Mouse (Mus musculus): ENCODE measurements around the gene Thra. TPM values are rescaled to one million over a fixed set of nuclear protein-coding genes. Genes with fewer than 3 reads are reported as not detected.

Thra gene
- polyA plus RNA-seq, 1 experiment from 2014 or later, result 6.1 TPM

DNA sequence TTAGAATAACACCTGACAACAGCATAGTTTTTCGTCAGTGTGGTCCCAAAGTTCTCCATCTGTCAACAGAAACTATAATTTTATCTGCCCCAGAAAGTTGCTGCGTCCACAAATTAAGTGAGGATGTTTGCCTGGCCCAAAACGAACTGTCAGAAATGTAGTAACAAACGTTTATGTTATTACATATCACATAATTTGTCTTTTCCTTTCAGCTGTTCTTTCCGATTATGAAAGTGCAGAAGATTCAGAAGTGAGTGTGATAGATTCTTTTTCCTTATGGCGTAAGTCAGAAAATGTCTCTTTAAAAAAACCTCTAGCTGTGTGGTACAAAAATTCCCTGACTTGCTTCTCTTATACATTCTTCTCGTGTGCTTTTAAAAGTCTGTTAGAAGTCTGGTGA lies 70.2 kb downstream of the Thra start:
- Histone ChIP-seq H3K4me1 (ENCODE audit: insufficient read depth) (peaks cover 14% of the 10 kb centered on the region), H3K27ac (ENCODE audit: low read depth) (peak overlapping the region; percentile 99), H3K9ac (replicated peaks) (peak overlapping the region; percentile 96), H3K9me3 (ENCODE audit: low read length) (no peaks in the 10 kb centered on the region), H3K4me3 (ENCODE audit: low read depth, low read length) (peak overlapping the region; percentile 97), H3K36me3 (replicated peaks; ENCODE audit: insufficient read depth, low read length) (peaks cover 46% of the 10 kb centered on the region), H3K27me3 (ENCODE audit: insufficient read depth, low read length) (no peaks in the 10 kb centered on the region), H3K4me2 (ENCODE audit: low read depth, low read length) (peak overlapping the region; percentile 92)
- ATAC-seq (no peak), DNase-seq (no peak)
- 66% methylated on average over 7 of the region's 7 CpGs for WGBS (ENCODE audit: insufficient replicate concordance)
- no peak for TF ChIP-seq CTCF (IDR thresholded peaks at IDR 0.05; ENCODE audit: low read depth)
- TF ChIP-seq EP300 (IDR thresholded peaks at IDR 0.05; ENCODE audit: low read depth), result no peak

DNA sequence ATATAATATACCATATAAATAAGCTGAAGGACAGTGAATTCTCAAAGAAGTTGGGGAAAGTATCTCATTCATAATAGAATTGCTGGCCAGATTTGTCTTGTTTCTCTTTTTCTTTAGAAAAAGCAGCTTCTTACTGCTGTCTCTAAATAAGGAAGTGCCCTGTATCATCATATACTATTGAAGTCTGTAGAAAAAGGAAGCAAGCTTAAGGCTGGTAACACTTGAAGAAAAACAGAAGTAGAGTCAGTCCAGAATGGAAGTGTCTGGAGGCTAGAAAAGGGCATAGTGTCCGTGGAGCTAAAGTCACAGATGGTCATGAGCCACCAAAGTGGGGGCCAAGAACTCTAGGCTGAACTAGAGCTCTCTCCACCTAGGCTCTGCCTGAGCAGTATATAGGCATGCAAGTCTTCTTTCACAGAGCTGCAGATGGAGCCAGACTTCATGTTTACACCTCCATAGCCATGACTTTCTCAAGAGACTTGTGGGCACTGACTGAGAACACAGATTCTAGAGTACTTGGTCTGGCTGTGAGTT lies 76.3 kb downstream of the Thra start:
- Histone ChIP-seq H3K4me1 (ENCODE audit: insufficient read depth) (no peaks in the 10 kb centered on the region), H3K9ac (replicated peaks) (no peak overlapping the region), H3K27ac (ENCODE audit: low read depth) (peak overlapping the region; percentile 57), H3K9me3 (ENCODE audit: low read length) (no peaks in the 10 kb centered on the region), H3K36me3 (replicated peaks; ENCODE audit: insufficient read depth, low read length) (peaks cover 82% of the 10 kb centered on the region), H3K27me3 (ENCODE audit: insufficient read depth, low read length) (no peaks in the 10 kb centered on the region), H3K4me2 (ENCODE audit: low read depth, low read length) (no peak overlapping the region), H3K4me3 (ENCODE audit: low read depth, low read length) (no peak overlapping the region)
- ATAC-seq (no peak), DNase-seq (no peak)
- no peak for TF ChIP-seq CTCF (IDR thresholded peaks at IDR 0.05; ENCODE audit: low read depth)
- no peak for TF ChIP-seq EP300 (IDR thresholded peaks at IDR 0.05; ENCODE audit: low read depth)
- WGBS (ENCODE audit: insufficient replicate concordance), result 48% methylated on average over 1 of the region's 1 CpGs

Other genes starting within 250 kb of the Thra start
- 1.2 and 1.3 TPM in 2 replicates for gene Ikzf3, start 194.6 kb upstream of the Thra start, polyA plus RNA-seq (2015; fragmentation: Nextera tagmentation; extraction: Ambion mirVana)
- gene Zpbp2, start 189.5 kb upstream of the Thra start, polyA plus RNA-seq (2015; fragmentation: Nextera tagmentation; extraction: Ambion mirVana), result 0.65 and 1.1 TPM in 2 replicates
- gene Ormdl3, start 153.3 kb upstream of the Thra start, polyA plus RNA-seq (2015; fragmentation: Nextera tagmentation; extraction: Ambion mirVana), result 39.3 and 42.0 TPM in 2 replicates
- gene Lrrc3c, start 142.3 kb upstream of the Thra start, polyA plus RNA-seq (2015; fragmentation: Nextera tagmentation; extraction: Ambion mirVana), result not detected in 2 replicates
- 0.33 and 0.39 TPM in 2 replicates for gene Gm12355, start 115.0 kb upstream of the Thra start, polyA plus RNA-seq (2015; fragmentation: Nextera tagmentation; extraction: Ambion mirVana)
- gene Gsdma3, start 114.3 kb upstream of the Thra start, polyA plus RNA-seq (2015; fragmentation: Nextera tagmentation; extraction: Ambion mirVana), result not detected in 2 replicates
- gene Gsdma2, start 93.9 kb upstream of the Thra start, polyA plus RNA-seq (2015; fragmentation: Nextera tagmentation; extraction: Ambion mirVana), result not detected in 2 replicates
- not detected in 2 replicates for gene Gsdma, start 76.3 kb upstream of the Thra start, polyA plus RNA-seq (2015; fragmentation: Nextera tagmentation; extraction: Ambion mirVana)
- 67.5 and 71.0 TPM in 2 replicates for gene Psmd3, start 58.1 kb upstream of the Thra start, polyA plus RNA-seq (2015; fragmentation: Nextera tagmentation; extraction: Ambion mirVana)
- gene Csf3, start 39.4 kb upstream of the Thra start, polyA plus RNA-seq (2015; fragmentation: Nextera tagmentation; extraction: Ambion mirVana), result not detected in 2 replicates
- gene Med24, start 11.2 kb upstream of the Thra start, polyA plus RNA-seq (2015; fragmentation: Nextera tagmentation; extraction: Ambion mirVana), result 10.5 and 10.9 TPM in 2 replicates
- 2.0 and 4.2 TPM in 2 replicates for gene Nr1d1, start 34.7 kb downstream of the Thra start, polyA plus RNA-seq (2015; fragmentation: Nextera tagmentation; extraction: Ambion mirVana)
- 5.4 and 6.5 TPM in 2 replicates for gene Msl1, start 54.9 kb downstream of the Thra start, polyA plus RNA-seq (2015; fragmentation: Nextera tagmentation; extraction: Ambion mirVana)
- gene Casc3, start 64.3 kb downstream of the Thra start, polyA plus RNA-seq (2015; fragmentation: Nextera tagmentation; extraction: Ambion mirVana), result 6.7 and 7.0 TPM in 2 replicates
- gene Rapgefl1, start 96.1 kb downstream of the Thra start, polyA plus RNA-seq (2015; fragmentation: Nextera tagmentation; extraction: Ambion mirVana), result 0.11 and 0.21 TPM in 2 replicates
- 1.2 TPM in 2 replicates for gene Wipf2, start 123.0 kb downstream of the Thra start, polyA plus RNA-seq (2015; fragmentation: Nextera tagmentation; extraction: Ambion mirVana)
- gene Cdc6, start 167.2 kb downstream of the Thra start, polyA plus RNA-seq (2015; fragmentation: Nextera tagmentation; extraction: Ambion mirVana), result 19.1 and 22.3 TPM in 2 replicates
- gene Rara, start 187.2 kb downstream of the Thra start, polyA plus RNA-seq (2015; fragmentation: Nextera tagmentation; extraction: Ambion mirVana), result 5.4 and 5.6 TPM in 2 replicates
- not detected in 2 replicates for gene Gjd3, start 242.4 kb downstream of the Thra start, polyA plus RNA-seq (2015; fragmentation: Nextera tagmentation; extraction: Ambion mirVana)

Data from liver, postnatal 0 days (tissue).